Mouse (Mus musculus): ENCODE measurements around the gene Crocc2.

Crocc2 gene

GRCm38 (mm10) chr1:93216839-93217497, 48.4 kb downstream of the Crocc2 start:
- H3K27me3 ChIP-seq (ENCODE audit: control insufficient read depth, insufficient read depth, low read length, poor library complexity, severe bottlenecking), result no peaks in the 10 kb centered on the region
- no peaks in the 10 kb centered on the region for H3K36me3 ChIP-seq (ENCODE audit: control insufficient read depth, insufficient read depth, low read length, poor library complexity, severe bottlenecking)

GRCm38 (mm10) chr1:93217530-93217929, 49.0 kb downstream of the Crocc2 start:
- Histone ChIP-seq H3K36me3 (ENCODE audit: control insufficient read depth, insufficient read depth, low read length, poor library complexity, severe bottlenecking) (no peaks in the 10 kb centered on the region), H3K27me3 (ENCODE audit: control insufficient read depth, insufficient read depth, low read length, poor library complexity, severe bottlenecking) (no peaks in the 10 kb centered on the region)
- DNase-seq (ENCODE audit: low read depth, low spot score), result no peak

More at GRCm38 (mm10) chr1:93216839-93217497, 48.4 kb downstream of the Crocc2 start:
- DNase-seq (ENCODE audit: low read depth, low spot score), result no peak

GRCm38 (mm10) chr1:93220776-93221175, 52.3 kb downstream of the Crocc2 start:
- no peak for DNase-seq (ENCODE audit: low read depth, low spot score)
- Histone ChIP-seq H3K27me3 (ENCODE audit: control insufficient read depth, insufficient read depth, low read length, poor library complexity, severe bottlenecking) (no peaks in the 10 kb centered on the region), H3K36me3 (ENCODE audit: control insufficient read depth, insufficient read depth, low read length, poor library complexity, severe bottlenecking) (no peaks in the 10 kb centered on the region)

- no peaks in the 10 kb centered on the region for H3K36me3 ChIP-seq (ENCODE audit: control insufficient read depth, insufficient read depth, low read length, poor library complexity, severe bottlenecking)
- H3K27me3 ChIP-seq (ENCODE audit: control insufficient read depth, insufficient read depth, low read length, poor library complexity, severe bottlenecking), result no peaks in the 10 kb centered on the region
- peak; percentile 62 for DNase-seq (ENCODE audit: low read depth, low spot score)
Measured at GRCm38 (mm10) chr1:93223972-93224371, 55.4 kb downstream of the Crocc2 start.

- Histone ChIP-seq H3K36me3 (ENCODE audit: control insufficient read depth, insufficient read depth, low read length, poor library complexity, severe bottlenecking) (no peaks in the 10 kb centered on the region), H3K27me3 (ENCODE audit: control insufficient read depth, insufficient read depth, low read length, poor library complexity, severe bottlenecking) (no peaks in the 10 kb centered on the region)
- DNase-seq (ENCODE audit: low read depth, low spot score), result no peak
Measured at GRCm38 (mm10) chr1:93225226-93225625, 56.7 kb downstream of the Crocc2 start.

GRCm38 (mm10) chr1:93225731-93226520, 57.4 kb downstream of the Crocc2 start:
- Histone ChIP-seq H3K36me3 (ENCODE audit: control insufficient read depth, insufficient read depth, low read length, poor library complexity, severe bottlenecking) (no peaks in the 10 kb centered on the region), H3K27me3 (ENCODE audit: control insufficient read depth, insufficient read depth, low read length, poor library complexity, severe bottlenecking) (no peaks in the 10 kb centered on the region)
- DNase-seq (ENCODE audit: low read depth, low spot score), result no peak

- no peaks in the 10 kb centered on the region for H3K27me3 ChIP-seq (ENCODE audit: control insufficient read depth, insufficient read depth, low read length, poor library complexity, severe bottlenecking)
- no peaks in the 10 kb centered on the region for H3K36me3 ChIP-seq (ENCODE audit: control insufficient read depth, insufficient read depth, low read length, poor library complexity, severe bottlenecking)
- no peak for DNase-seq (ENCODE audit: low read depth, low spot score)
Measured at GRCm38 (mm10) chr1:93227303-93227975, 58.9 kb downstream of the Crocc2 start.

- DNase-seq (ENCODE audit: low read depth, low spot score), result no peak
- Histone ChIP-seq H3K27me3 (ENCODE audit: control insufficient read depth, insufficient read depth, low read length, poor library complexity, severe bottlenecking) (no peaks in the 10 kb centered on the region), H3K36me3 (ENCODE audit: control insufficient read depth, insufficient read depth, low read length, poor library complexity, severe bottlenecking) (no peaks in the 10 kb centered on the region)
Measured at GRCm38 (mm10) chr1:93227976-93228365, 59.4 kb downstream of the Crocc2 start.

- Histone ChIP-seq H3K36me3 (ENCODE audit: control insufficient read depth, insufficient read depth, low read length, poor library complexity, severe bottlenecking) (no peaks in the 10 kb centered on the region), H3K27me3 (ENCODE audit: control insufficient read depth, insufficient read depth, low read length, poor library complexity, severe bottlenecking) (no peaks in the 10 kb centered on the region)
- DNase-seq (ENCODE audit: low read depth, low spot score), result no peak
Measured at GRCm38 (mm10) chr1:93229221-93229620, 60.7 kb downstream of the Crocc2 start.

GRCm38 (mm10) chr1:93229626-93230025, 61.1 kb downstream of the Crocc2 start:
- H3K36me3 ChIP-seq (ENCODE audit: control insufficient read depth, insufficient read depth, low read length, poor library complexity, severe bottlenecking), result no peaks in the 10 kb centered on the region
- DNase-seq (ENCODE audit: low read depth, low spot score), result no peak

GRCm38 (mm10) chr1:93235576-93236544, 67.3 kb downstream of the Crocc2 start, which contains the start of gene Sned1:
Gene Sned1 (plus strand): TSS chr1:93235841.
- peak; percentile 45 for DNase-seq (ENCODE audit: low read depth, low spot score)
- no peaks in the 10 kb centered on the region for H3K36me3 ChIP-seq (ENCODE audit: control insufficient read depth, insufficient read depth, low read length, poor library complexity, severe bottlenecking)
- no peaks in the 10 kb centered on the region; the same call in 1 of the 2 replicates for H3K27me3 ChIP-seq (ENCODE audit: control insufficient read depth, insufficient read depth, low read length, poor library complexity, severe bottlenecking)

More at GRCm38 (mm10) chr1:93229626-93230025, 61.1 kb downstream of the Crocc2 start:
- H3K27me3 ChIP-seq (ENCODE audit: control insufficient read depth, insufficient read depth, low read length, poor library complexity, severe bottlenecking), result no peaks in the 10 kb centered on the region

GRCm38 (mm10) chr1:93236545-93236924, 68.0 kb downstream of the Crocc2 start:
- DNase-seq (ENCODE audit: low read depth, low spot score), result peak; percentile 7
- Histone ChIP-seq H3K36me3 (ENCODE audit: control insufficient read depth, insufficient read depth, low read length, poor library complexity, severe bottlenecking) (no peaks in the 10 kb centered on the region), H3K27me3 (ENCODE audit: control insufficient read depth, insufficient read depth, low read length, poor library complexity, severe bottlenecking) (no peaks in the 10 kb centered on the region; the same call in 1 of the 2 replicates)

- DNase-seq (ENCODE audit: low read depth, low spot score), result no peak
- no peaks in the 10 kb centered on the region; the same call in 1 of the 2 replicates for H3K27me3 ChIP-seq (ENCODE audit: control insufficient read depth, insufficient read depth, low read length, poor library complexity, severe bottlenecking)
- H3K36me3 ChIP-seq (ENCODE audit: control insufficient read depth, insufficient read depth, low read length, poor library complexity, severe bottlenecking), result no peaks in the 10 kb centered on the region
Measured at GRCm38 (mm10) chr1:93237676-93238075, 69.2 kb downstream of the Crocc2 start.

- H3K36me3 ChIP-seq (ENCODE audit: control insufficient read depth, insufficient read depth, low read length, poor library complexity, severe bottlenecking), result no peaks in the 10 kb centered on the region
- no peak for DNase-seq (ENCODE audit: low read depth, low spot score)
- no peaks in the 10 kb centered on the region; the same call in 1 of the 2 replicates for H3K27me3 ChIP-seq (ENCODE audit: control insufficient read depth, insufficient read depth, low read length, poor library complexity, severe bottlenecking)
Measured at GRCm38 (mm10) chr1:93238201-93238600, 69.7 kb downstream of the Crocc2 start.
